Mouse (Mus musculus): ENCODE measurements around the gene Ptcd1.
"Not testable (repeated sequence)": the region's sequence is repeated elsewhere in the genome, so short reads cannot be mapped to it uniquely, and the experiment has no call there.

Ptcd1 gene

GRCm38 (mm10) chr5:145166536-145167305 lies at the start of gene Ptcd1, which contains the start of gene Cpsf4:
Gene Ptcd1 (minus strand): TSS chr5:145167108.
Gene Cpsf4 (plus strand): TSS chr5:145167213.
- DNase-seq = peak; percentile 98

- no peak for DNase-seq
Observed at GRCm38 (mm10) chr5:145214679-145215078, 47.8 kb upstream of the Ptcd1 start.

GRCm38 (mm10) chr5:145213505-145213904 lies 46.6 kb upstream of the Ptcd1 start:
- DNase-seq = no peak

GRCm38 (mm10) chr5:145212216-145212615 lies 45.3 kb upstream of the Ptcd1 start:
- no peak for DNase-seq

- DNase-seq = no peak
Observed at GRCm38 (mm10) chr5:145211340-145211739, 44.4 kb upstream of the Ptcd1 start.

- not testable (repeated sequence) for DNase-seq
Observed at GRCm38 (mm10) chr5:145208391-145208790, 41.5 kb upstream of the Ptcd1 start.

GRCm38 (mm10) chr5:145207954-145208353 lies 41.0 kb upstream of the Ptcd1 start:
- no peak for DNase-seq

GRCm38 (mm10) chr5:145207385-145207784 lies 40.5 kb upstream of the Ptcd1 start:
- DNase-seq = no peak

GRCm38 (mm10) chr5:145205041-145205440 lies 38.1 kb upstream of the Ptcd1 start:
- DNase-seq = no peak

- DNase-seq = peak; percentile 99
Observed at GRCm38 (mm10) chr5:145203936-145204691, 37.2 kb upstream of the Ptcd1 start, which contains the start of gene Zkscan5. Gene Zkscan5 (plus strand): TSS chr5:145204562.

- DNase-seq = no peak
Observed at GRCm38 (mm10) chr5:145202446-145202845, 35.5 kb upstream of the Ptcd1 start.

GRCm38 (mm10) chr5:145201321-145201991 lies 34.5 kb upstream of the Ptcd1 start, which contains the start of gene Zkscan14:
Gene Zkscan14 (minus strand): TSS chr5:145201868.
- peak; percentile 83 for DNase-seq

GRCm38 (mm10) chr5:145200387-145200786 lies 33.5 kb upstream of the Ptcd1 start:
- no peak for DNase-seq

- DNase-seq = no peak
Observed at GRCm38 (mm10) chr5:145191962-145192361, 25.1 kb upstream of the Ptcd1 start, which contains the start of gene Atp5j2. Gene Atp5j2 (minus strand): TSS chr5:145192062.

- peak; percentile 92 for DNase-seq
Observed at GRCm38 (mm10) chr5:145190875-145191798, 24.2 kb upstream of the Ptcd1 start.

- DNase-seq = no peak
Observed at GRCm38 (mm10) chr5:145190373-145190772, 23.5 kb upstream of the Ptcd1 start.

- no peak for DNase-seq
Observed at GRCm38 (mm10) chr5:145189416-145189815, 22.5 kb upstream of the Ptcd1 start.

- DNase-seq = no peak
Observed at GRCm38 (mm10) chr5:145185244-145185643, 18.3 kb upstream of the Ptcd1 start.

- no peak for DNase-seq
Observed at GRCm38 (mm10) chr5:145178461-145178980, 11.6 kb upstream of the Ptcd1 start.

GRCm38 (mm10) chr5:145167306-145167661 lies 376 bp upstream of the Ptcd1 start:
- no peak for DNase-seq

- no peak for DNase-seq
Observed at GRCm38 (mm10) chr5:145165184-145165583, 1.7 kb downstream of the Ptcd1 start.

- DNase-seq = no peak
Observed at GRCm38 (mm10) chr5:145164710-145165109, 2.2 kb downstream of the Ptcd1 start.
